Mouse (Mus musculus) kidney, postnatal 10 days (tissue): Measurements from ENCODE around the gene Hlx.
A peak's percentile ranks its signal among the peaks of the same experiment; 100 is the strongest.

Experiments
- DNase-seq: peaks from one replicate; pipeline ENCODE4 v3.0.0; 2021; ENCODE audit warnings: mixed read lengths

Hlx gene

GRCm38 (mm10) chr1:184731644-184732545 lies 524 bp downstream of the Hlx start:
- DNase-seq = peak; percentile 62

- no peak for DNase-seq
Measured at GRCm38 (mm10) chr1:184731091-184731640, 1.3 kb downstream of the Hlx start.

- DNase-seq = no peak
Measured at GRCm38 (mm10) chr1:184730453-184731013, 1.9 kb downstream of the Hlx start.

- no peak for DNase-seq
Measured at GRCm38 (mm10) chr1:184729357-184730140, 2.9 kb downstream of the Hlx start.

- DNase-seq = no peak
Measured at GRCm38 (mm10) chr1:184728561-184729115, 3.8 kb downstream of the Hlx start.

GRCm38 (mm10) chr1:184727401-184728265 lies 4.8 kb downstream of the Hlx start:
- peak; percentile 43 for DNase-seq

DNA sequence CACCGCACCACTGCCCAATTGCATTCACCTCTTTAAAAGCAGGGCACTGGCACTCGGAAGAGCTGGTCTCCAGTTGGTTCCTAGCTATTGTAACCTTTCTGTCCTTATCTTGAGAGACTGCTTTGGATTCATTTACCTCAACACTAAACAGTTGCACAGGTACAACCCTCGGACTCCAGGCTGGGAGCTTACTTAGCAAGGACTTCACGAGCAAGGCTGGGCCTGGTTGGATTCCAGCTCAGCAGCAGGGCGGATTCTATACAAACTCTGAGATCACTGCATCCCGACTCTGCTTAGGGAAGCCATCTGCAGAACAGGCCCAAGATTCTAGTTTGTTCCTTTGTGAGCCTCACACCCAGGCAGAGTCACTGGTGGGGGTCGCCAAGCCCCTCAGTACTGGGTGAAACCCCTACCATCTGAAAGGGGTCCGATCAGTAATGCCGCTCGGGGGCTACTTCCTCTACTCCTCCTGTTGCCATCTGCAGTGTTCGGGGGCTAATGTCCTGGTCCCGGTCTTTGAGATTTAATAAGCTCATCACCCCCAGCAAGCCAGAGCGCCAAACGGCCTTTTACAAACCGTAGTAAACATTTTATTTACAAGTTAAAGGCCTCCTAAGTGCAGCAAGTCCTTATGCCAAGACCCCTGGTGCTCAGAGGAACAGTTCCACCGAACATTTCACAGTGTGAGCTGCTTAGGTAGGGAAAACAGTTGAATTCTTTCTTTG lies 5.7 kb downstream of the Hlx start:
- DNase-seq = no peak

- DNase-seq = no peak
Measured at GRCm38 (mm10) chr1:184725318-184725790, 7.1 kb downstream of the Hlx start.

- no peak for DNase-seq
Measured at GRCm38 (mm10) chr1:184724551-184725317, 7.7 kb downstream of the Hlx start.

DNA sequence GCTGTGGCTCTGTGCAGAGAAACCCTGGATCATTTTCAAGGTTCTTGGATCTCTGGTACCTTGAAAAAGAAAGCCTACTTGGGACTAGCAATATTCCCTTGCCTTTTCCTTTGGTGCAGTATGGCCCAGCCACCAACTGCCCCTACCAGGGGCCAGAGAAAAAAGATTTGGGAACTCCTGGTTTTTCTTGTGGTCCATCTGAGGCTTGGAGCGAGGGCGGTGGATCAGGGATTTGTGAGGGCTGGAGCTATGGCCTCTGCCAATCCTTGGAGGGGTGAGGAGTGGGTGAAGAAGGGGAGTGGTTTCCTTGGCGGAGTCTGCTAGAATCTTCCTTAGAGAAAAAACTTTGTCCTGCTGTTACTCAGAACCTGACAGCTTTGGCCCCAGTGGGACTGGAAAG lies 8.5 kb downstream of the Hlx start:
- DNase-seq = no peak

GRCm38 (mm10) chr1:184721121-184721520 lies 11.3 kb downstream of the Hlx start:
- no peak for DNase-seq

GRCm38 (mm10) chr1:184720162-184721025 lies 12.0 kb downstream of the Hlx start:
- DNase-seq = no peak

DNA sequence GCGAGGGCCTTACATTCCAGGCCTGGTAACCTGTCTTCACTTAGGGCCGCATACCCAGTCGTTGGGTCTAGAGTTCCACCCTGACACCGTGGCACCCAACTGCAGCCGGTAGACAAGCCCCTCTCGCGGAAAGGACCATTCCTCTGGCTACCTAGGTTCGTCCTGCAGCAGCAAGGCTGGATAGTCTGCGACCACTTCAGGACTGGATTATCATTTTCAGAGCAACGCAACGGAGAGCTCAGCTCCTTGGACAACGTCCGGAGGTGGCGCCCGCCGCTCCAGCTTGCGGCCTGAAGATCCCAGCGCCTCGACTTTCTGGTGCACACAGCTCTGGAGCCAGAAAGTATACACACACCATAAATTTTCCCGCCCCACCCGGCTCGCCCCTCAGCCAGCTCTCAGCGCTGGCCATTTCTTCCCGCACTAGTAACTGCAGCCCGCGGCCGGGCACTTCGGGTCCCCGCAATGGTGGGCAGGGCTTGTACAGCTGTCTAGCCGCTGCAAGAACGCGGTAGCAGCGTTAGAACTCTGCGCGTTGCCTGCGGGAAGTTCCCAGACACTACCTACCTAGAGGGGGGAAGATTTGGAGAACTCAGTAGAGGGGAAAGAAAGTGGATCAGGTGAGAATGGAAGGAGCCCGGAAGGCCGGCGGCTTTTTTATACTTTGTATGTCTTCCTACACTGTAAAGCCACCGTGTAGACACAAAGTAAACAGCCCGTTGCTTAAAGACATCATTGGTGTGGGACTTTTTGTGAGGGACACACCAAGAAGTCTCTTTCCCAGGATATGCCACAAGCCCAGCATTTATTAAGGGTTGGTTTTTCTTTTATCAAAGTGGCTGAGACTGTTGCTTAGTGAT lies 13.9 kb downstream of the Hlx start:
- DNase-seq = no peak

DNA sequence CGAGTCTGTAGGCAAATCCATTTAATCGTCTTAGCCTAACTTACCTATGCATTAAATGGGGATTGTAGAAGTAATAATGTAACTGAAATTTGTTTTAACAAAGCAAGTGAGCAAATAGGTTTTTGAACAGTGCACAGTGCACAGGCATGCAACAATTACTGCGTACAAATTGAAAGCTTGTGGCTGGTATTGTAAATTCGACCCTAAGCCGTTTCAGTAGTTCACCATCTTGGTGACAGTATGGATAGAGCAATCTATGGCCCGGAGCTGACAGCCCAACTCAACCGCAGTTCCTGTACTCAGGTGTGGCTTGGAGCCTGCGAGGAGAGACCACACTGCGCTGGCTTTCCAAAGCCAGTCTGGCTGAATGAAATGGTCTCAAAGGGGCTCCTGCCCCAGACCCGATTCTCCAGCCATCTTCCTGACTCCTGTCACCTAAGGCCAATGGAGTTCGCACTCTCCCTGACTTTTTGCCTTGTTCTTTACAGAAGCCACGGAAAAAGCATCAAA lies 14.7 kb downstream of the Hlx start:
- no peak for DNase-seq

DNA sequence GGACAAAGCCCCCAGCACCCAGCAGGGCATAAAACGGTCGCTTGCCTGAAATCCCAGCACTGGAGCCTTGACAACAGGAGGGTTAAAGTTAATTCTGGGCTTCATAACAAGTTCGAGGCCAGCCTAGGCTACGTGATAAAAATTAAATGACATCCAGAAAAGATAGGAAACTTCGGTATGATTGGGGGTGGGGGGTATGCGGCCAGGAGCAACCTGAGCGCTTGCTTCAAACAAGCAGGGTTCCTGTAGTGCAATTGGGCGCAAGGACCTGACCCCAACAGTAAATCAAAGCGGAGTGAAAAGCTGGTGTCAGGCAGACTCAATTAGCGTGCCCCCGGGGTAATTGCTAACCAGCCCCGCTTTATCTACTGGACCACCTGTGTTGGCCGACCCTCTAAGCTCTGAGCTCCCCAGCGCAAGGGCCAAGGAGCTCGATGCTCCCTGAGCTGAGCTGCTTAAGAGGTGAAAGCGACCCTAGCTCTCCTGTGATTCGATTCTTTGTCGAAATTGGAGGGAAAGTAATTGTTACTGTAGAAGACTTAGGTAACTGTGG lies 15.3 kb downstream of the Hlx start:
- no peak for DNase-seq

GRCm38 (mm10) chr1:184716117-184716516 lies 16.3 kb downstream of the Hlx start:
- no peak for DNase-seq

DNA sequence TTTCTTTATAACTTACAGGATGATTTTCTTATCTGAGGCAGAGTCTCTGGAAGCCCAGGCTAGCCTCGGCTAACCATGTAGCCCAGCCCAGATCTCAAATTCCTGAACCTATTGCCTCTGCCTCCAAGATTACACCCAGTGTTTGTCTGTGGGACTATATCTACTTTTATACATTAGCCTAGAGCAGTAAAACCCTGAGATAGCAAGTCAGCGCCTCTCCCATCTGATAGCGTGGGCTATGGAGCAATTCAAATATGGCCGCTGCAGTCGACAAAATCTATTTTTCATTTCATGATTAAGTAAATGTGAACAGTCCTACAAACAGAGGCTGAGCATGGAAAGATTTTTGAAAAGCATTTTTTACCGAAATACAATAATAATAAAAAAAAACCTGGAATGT lies 16.7 kb downstream of the Hlx start:
- DNase-seq = no peak

DNA sequence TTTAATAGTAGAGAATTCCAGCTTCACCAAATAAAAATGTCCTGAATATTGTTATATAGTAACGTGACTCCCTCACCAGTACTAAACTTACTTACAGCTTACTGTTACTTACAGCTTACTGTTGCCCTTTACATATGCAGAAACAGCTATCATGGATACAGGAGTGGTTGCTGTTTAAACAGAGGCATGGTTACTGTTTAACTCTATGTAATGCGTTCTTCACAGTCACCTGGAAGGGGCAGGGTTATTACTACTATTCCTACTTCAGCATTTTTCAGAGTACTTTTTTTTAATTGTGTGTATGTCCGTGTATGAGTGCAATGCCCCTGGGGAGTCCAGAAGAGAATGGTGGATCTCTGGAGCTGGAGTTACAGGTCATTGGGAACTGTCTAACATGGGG lies 17.9 kb downstream of the Hlx start:
- no peak for DNase-seq
